Mouse (Mus musculus): Measurements from ENCODE around the gene Arsb. TPM values are rescaled to one million over a fixed set of nuclear protein-coding genes. Genes with fewer than 3 reads are reported as not detected.

Arsb gene
- polyA plus RNA-seq, 1 experiment from 2014 or later: 11.9 TPM

- no peak for DNase-seq (ENCODE audit: low spot score)
- no peak overlapping the region for H3K27ac ChIP-seq
Observed at GRCm38 (mm10) chr13:93897943-93898826, 126.8 kb downstream of the Arsb start.

DNA sequence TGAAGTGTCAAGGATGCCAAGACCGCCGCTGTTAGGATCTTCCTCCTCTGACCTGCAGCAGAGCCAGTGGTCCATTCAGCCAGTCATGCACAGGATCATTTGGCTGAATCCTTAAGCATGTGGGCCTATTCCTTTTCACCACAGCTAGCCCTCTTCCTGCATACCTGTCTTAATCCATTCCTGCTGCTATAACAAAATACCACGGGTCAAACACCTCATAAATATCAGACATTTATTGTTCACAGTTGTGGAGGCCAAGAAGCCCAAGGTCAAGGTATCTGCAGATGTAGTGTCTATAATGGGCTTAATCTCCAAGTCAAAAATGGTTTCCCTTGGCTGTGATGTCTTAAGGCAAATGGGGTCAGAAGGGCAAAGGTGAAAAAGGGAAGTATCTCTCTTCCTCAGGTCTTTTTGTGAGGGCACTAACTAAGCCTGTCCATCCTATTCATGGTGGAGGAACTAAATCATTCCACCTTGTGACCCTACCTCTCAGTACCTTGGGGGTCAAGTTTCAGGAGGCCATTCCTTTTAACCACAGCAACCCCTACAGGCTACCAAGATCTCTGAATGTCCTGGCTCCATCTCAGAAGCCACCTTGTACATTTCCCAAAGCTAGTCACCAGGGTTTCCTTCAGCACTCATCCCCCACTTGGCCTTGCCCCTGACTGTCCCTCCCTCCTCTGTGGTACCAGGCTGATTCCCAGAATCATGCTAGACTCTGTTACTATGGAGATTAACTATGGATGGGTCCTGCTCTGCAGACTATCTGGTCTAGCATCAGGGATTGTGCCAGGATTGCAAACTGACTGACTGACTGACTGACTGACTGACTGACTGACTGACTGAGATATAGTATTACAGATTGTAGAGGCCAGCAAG, 128.2 kb downstream of the Arsb start:
- no peaks in the 10 kb centered on the region for H3K27me3 ChIP-seq (ENCODE audit: insufficient read depth, low read length)
- no peak overlapping the region for H3K27ac ChIP-seq
- H3K4me1 ChIP-seq (replicated peaks; ENCODE audit: insufficient read depth, low read length): no peaks in the 10 kb centered on the region
- ATAC-seq (replicated peaks; ENCODE audit: low FRiP score, low read depth) (no peak), DNase-seq (ENCODE audit: low spot score) (no peak)
- H3K4me3 ChIP-seq (replicated peaks; ENCODE audit: low read depth, low read length): no peak overlapping the region
- WGBS: 70% methylated on average over 3 of the region's 3 CpGs
- H3K9me3 ChIP-seq (replicated peaks; ENCODE audit: low read length): no peaks in the 10 kb centered on the region
- no peak for TF ChIP-seq CTCF (IDR thresholded peaks at IDR 0.05; ENCODE audit: low read depth)
- H3K4me2 ChIP-seq (ENCODE audit: low read length): no peak overlapping the region
- no peak overlapping the region for H3K9ac ChIP-seq (ENCODE audit: low read depth, low read length)
- H3K36me3 ChIP-seq (ENCODE audit: insufficient read depth, low read length): no peaks in the 10 kb centered on the region

More at GRCm38 (mm10) chr13:93897943-93898826, 126.8 kb downstream of the Arsb start:
- Histone ChIP-seq H3K36me3 (ENCODE audit: insufficient read depth, low read length) (no peaks in the 10 kb centered on the region), H3K4me2 (ENCODE audit: low read length) (no peak overlapping the region), H3K4me1 (replicated peaks; ENCODE audit: insufficient read depth, low read length) (no peaks in the 10 kb centered on the region), H3K27me3 (ENCODE audit: insufficient read depth, low read length) (no peaks in the 10 kb centered on the region), H3K9ac (ENCODE audit: low read depth, low read length) (no peak overlapping the region), H3K9me3 (replicated peaks; ENCODE audit: low read length) (no peaks in the 10 kb centered on the region), H3K4me3 (replicated peaks; ENCODE audit: low read depth, low read length) (no peak overlapping the region)
- WGBS: 50% methylated on average over 13 of the region's 13 CpGs
- no peak for ATAC-seq (replicated peaks; ENCODE audit: low FRiP score, low read depth)
- no peak for TF ChIP-seq CTCF (IDR thresholded peaks at IDR 0.05; ENCODE audit: low read depth)

DNA sequence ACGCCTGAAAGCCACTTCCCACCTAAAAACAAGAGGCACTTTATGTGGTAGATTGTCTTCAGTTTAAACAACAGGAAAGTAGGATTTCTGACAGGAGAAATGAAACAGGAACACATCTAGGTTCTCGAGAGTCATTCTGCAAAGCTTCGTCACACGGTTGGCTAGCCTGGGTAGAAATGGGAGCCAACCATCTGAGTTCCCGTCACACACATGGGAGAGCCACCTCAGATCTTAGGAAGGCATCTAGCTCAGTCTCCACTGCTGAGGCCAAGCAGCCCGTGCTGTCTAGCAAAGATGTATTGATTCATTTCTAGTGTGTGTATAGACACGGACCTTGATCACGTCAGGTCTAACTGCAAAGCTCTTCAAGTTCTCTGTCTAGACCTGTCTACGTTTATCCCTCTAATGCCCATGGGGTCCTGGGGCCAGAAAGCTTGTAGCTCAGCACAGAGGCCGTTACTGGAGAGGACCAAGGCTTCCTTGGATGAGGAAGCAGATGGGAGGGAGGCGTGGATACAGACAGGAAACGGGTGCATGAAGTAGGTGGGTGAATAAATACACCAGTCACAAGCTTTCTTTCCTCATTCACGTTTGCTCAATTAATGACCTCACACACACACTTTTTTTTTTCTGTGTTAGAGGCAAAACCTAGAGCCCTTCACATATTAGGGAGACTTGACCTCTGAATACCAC, 129.7 kb downstream of the Arsb start:
- Histone ChIP-seq H3K27ac (no peak overlapping the region), H3K9me3 (replicated peaks; ENCODE audit: low read length) (no peaks in the 10 kb centered on the region), H3K4me1 (replicated peaks; ENCODE audit: insufficient read depth, low read length) (no peaks in the 10 kb centered on the region), H3K4me3 (replicated peaks; ENCODE audit: low read depth, low read length) (no peak overlapping the region), H3K4me2 (ENCODE audit: low read length) (no peak overlapping the region), H3K9ac (ENCODE audit: low read depth, low read length) (no peak overlapping the region), H3K27me3 (ENCODE audit: insufficient read depth, low read length) (no peaks in the 10 kb centered on the region), H3K36me3 (ENCODE audit: insufficient read depth, low read length) (no peaks in the 10 kb centered on the region)
- WGBS: 77% methylated on average over 13 of the region's 13 CpGs
- ATAC-seq (replicated peaks; ENCODE audit: low FRiP score, low read depth) (no peak), DNase-seq (ENCODE audit: low spot score) (no peak)
- TF ChIP-seq CTCF (IDR thresholded peaks at IDR 0.05; ENCODE audit: low read depth): no peak

GRCm38 (mm10) chr13:93902126-93902525, 130.7 kb downstream of the Arsb start:
- ATAC-seq (replicated peaks; ENCODE audit: low FRiP score, low read depth) (no peak), DNase-seq (ENCODE audit: low spot score) (no peak)
- Histone ChIP-seq H3K4me2 (ENCODE audit: low read length) (no peak overlapping the region), H3K36me3 (ENCODE audit: insufficient read depth, low read length) (no peaks in the 10 kb centered on the region), H3K27me3 (ENCODE audit: insufficient read depth, low read length) (no peaks in the 10 kb centered on the region), H3K27ac (no peak overlapping the region), H3K4me1 (replicated peaks; ENCODE audit: insufficient read depth, low read length) (no peaks in the 10 kb centered on the region), H3K9ac (ENCODE audit: low read depth, low read length) (no peak overlapping the region), H3K4me3 (replicated peaks; ENCODE audit: low read depth, low read length) (no peak overlapping the region), H3K9me3 (replicated peaks; ENCODE audit: low read length) (no peaks in the 10 kb centered on the region)
- no peak for TF ChIP-seq CTCF (IDR thresholded peaks at IDR 0.05; ENCODE audit: low read depth)
- 94% methylated on average over 2 of the region's 2 CpGs for WGBS

GRCm38 (mm10) chr13:93906552-93907245, 135.3 kb downstream of the Arsb start:
- H3K27ac ChIP-seq: no peak overlapping the region
- no peaks in the 10 kb centered on the region for H3K27me3 ChIP-seq (ENCODE audit: insufficient read depth, low read length)
- no peak for TF ChIP-seq CTCF (IDR thresholded peaks at IDR 0.05; ENCODE audit: low read depth)
- DNase-seq (ENCODE audit: low spot score) (no peak), ATAC-seq (replicated peaks; ENCODE audit: low FRiP score, low read depth) (no peak)
- H3K4me3 ChIP-seq (replicated peaks; ENCODE audit: low read depth, low read length): no peak overlapping the region
- H3K4me2 ChIP-seq (ENCODE audit: low read length): no peak overlapping the region
- H3K9ac ChIP-seq (ENCODE audit: low read depth, low read length): no peak overlapping the region
- 0 out of 2 replicates have a peak, but pooled peaks cover 4% of the 10 kb centered on the region for H3K4me1 ChIP-seq (replicated peaks; ENCODE audit: insufficient read depth, low read length)
- H3K9me3 ChIP-seq (replicated peaks; ENCODE audit: low read length): no peaks in the 10 kb centered on the region
- WGBS: 89% methylated on average over 10 of the region's 10 CpGs
- H3K36me3 ChIP-seq (ENCODE audit: insufficient read depth, low read length): no peaks in the 10 kb centered on the region

All from kidney, postnatal 0 days (tissue).